Mouse (Mus musculus) liver, embryonic 16.5 days (tissue): ENCODE measurements at regions not wholly inside any gene's neighbourhood (a gene's known extent, or its start where the extent isn't known, plus 50 kb on each side); places are given as distances from the start of the nearest gene placed in this dataset.
"Not testable (repeated sequence)": the region's sequence is repeated elsewhere in the genome, so short reads cannot be mapped to it uniquely, and the experiment has no call there.

Experiments
- ATAC-seq: fragments of 200-750 bp; cut with Nextera tagmentation; 2 replicates; pipeline ENCODE4 v1.8.0; 2017; ENCODE audit warnings: low read depth, mild to moderate bottlenecking, moderate number of reproducible peaks, moderate library complexity
- H3K27ac ChIP-seq: fragments of 300-500 bp; sonication (generic); 2 replicates; pipeline ENCODE4 v1.5.1; 2014; ENCODE audit warnings: mild to moderate bottlenecking, low read length
- H3K27me3 ChIP-seq: fragments of 300-500 bp; sonication (generic); 2 replicates; pipeline ENCODE4 v1.6.1; 2014; ENCODE audit warnings: low read depth, low read length, mixed read lengths; ENCODE audit not compliant: control insufficient read depth, insufficient read depth
- H3K36me3 ChIP-seq: fragments of 300-500 bp; sonication (generic); 2 replicates; pipeline ENCODE4 v1.6.1; 2014; ENCODE audit warnings: mild to moderate bottlenecking; ENCODE audit not compliant: control insufficient read depth, insufficient read depth
- H3K4me1 ChIP-seq: fragments of 300-500 bp; sonication (generic); 2 replicates; pipeline ENCODE4 v1.6.1; 2014; ENCODE audit warnings: low read depth, low read length, mixed read lengths; ENCODE audit not compliant: control insufficient read depth
- H3K4me2 ChIP-seq: fragments of 300-500 bp; sonication (generic); 2 replicates; pipeline ENCODE4 v1.6.1; 2014; ENCODE audit warnings: low read depth, low read length, mixed read lengths
- H3K4me3 ChIP-seq: fragments of 300-500 bp; sonication (generic); 2 replicates; pipeline ENCODE4 v1.5.1; 2014; ENCODE audit warnings: low read depth, mild to moderate bottlenecking, low read length
- H3K9ac ChIP-seq: fragments of 300-500 bp; sonication (generic); 2 replicates; pipeline ENCODE4 v1.6.1; 2014; ENCODE audit warnings: low read depth, low read length
- H3K9me3 ChIP-seq: fragments of 300-500 bp; sonication (generic); replicated peaks from 2 replicates; pipeline ENCODE4 v1.6.1; 2016; ENCODE audit warnings: low read length; ENCODE audit not compliant: control insufficient read depth
- WGBS: fragments of 180-500 bp; shearing (Covaris S2); extraction: QIAGEN DNeasy Blood & Tissue Kit; methylation state at CpG from one replicate; pipeline ENCODE4 v1.1.7; 2014; ENCODE audit not compliant: insufficient replicate concordance; 5-methylcytosine and 5-hydroxymethylcytosine counted together

- H3K4me2 ChIP-seq, result no peak overlapping the region
- no peaks in the 10 kb centered on the region for H3K27me3 ChIP-seq
- H3K36me3 ChIP-seq, result no peaks in the 10 kb centered on the region
- H3K4me3 ChIP-seq, result no peak overlapping the region
- no peak for ATAC-seq
- no peaks in the 10 kb centered on the region for H3K9me3 ChIP-seq
- WGBS, result 55% methylated on average over 2 of the region's 2 CpGs
- H3K4me1 ChIP-seq, result no peaks in the 10 kb centered on the region
- H3K27ac ChIP-seq, result no peak overlapping the region
- no peak overlapping the region for H3K9ac ChIP-seq
These were observed 922.5 kb downstream of the Robo1 start for GRCm38 (mm10) chr16:73230599-73230998.

- Histone ChIP-seq H3K27me3 (no peaks in the 10 kb centered on the region), H3K36me3 (no peaks in the 10 kb centered on the region), H3K4me2 (no peak overlapping the region), H3K9ac (no peak overlapping the region), H3K27ac (no peak overlapping the region), H3K9me3 (no peaks in the 10 kb centered on the region), H3K4me3 (no peak overlapping the region), H3K4me1 (no peaks in the 10 kb centered on the region)
- 69% methylated on average over 4 of the region's 4 CpGs for WGBS
- no peak for ATAC-seq
These were observed 909.4 kb downstream of the Robo1 start for GRCm38 (mm10) chr16:73217555-73217954.

- no peak for ATAC-seq
- WGBS, result 76% methylated on average over 11 of the region's 11 CpGs
- Histone ChIP-seq H3K27ac (no peak overlapping the region), H3K9ac (no peak overlapping the region), H3K9me3 (no peaks in the 10 kb centered on the region), H3K4me1 (no peaks in the 10 kb centered on the region), H3K4me2 (no peak overlapping the region), H3K36me3 (no peaks in the 10 kb centered on the region), H3K4me3 (no peak overlapping the region), H3K27me3 (no peaks in the 10 kb centered on the region)
These were observed 895.4 kb downstream of the Robo1 start for GRCm38 (mm10) chr16:73203542-73203941.

- Histone ChIP-seq H3K27ac (no peak overlapping the region), H3K4me1 (no peaks in the 10 kb centered on the region), H3K9me3 (no peaks in the 10 kb centered on the region), H3K9ac (no peak overlapping the region), H3K27me3 (no peaks in the 10 kb centered on the region), H3K4me3 (no peak overlapping the region), H3K36me3 (no peaks in the 10 kb centered on the region), H3K4me2 (no peak overlapping the region)
- WGBS, result 50% methylated on average over 3 of the region's 3 CpGs
- ATAC-seq, result no peak
These were observed 892.9 kb downstream of the Robo1 start for GRCm38 (mm10) chr16:73200991-73201390.

- Histone ChIP-seq H3K9ac (no peak overlapping the region), H3K27me3 (no peaks in the 10 kb centered on the region), H3K4me2 (no peak overlapping the region), H3K4me1 (no peaks in the 10 kb centered on the region), H3K36me3 (no peaks in the 10 kb centered on the region), H3K4me3 (no peak overlapping the region), H3K9me3 (no peaks in the 10 kb centered on the region), H3K27ac (no peak overlapping the region)
- 55% methylated on average over 5 of the region's 5 CpGs for WGBS
- ATAC-seq, result no peak
These were observed 874.7 kb downstream of the Robo1 start for GRCm38 (mm10) chr16:73182776-73183175.

- Histone ChIP-seq H3K9ac (no peak overlapping the region), H3K36me3 (no peaks in the 10 kb centered on the region), H3K4me1 (no peaks in the 10 kb centered on the region), H3K27me3 (no peaks in the 10 kb centered on the region), H3K9me3 (no peaks in the 10 kb centered on the region), H3K4me3 (no peak overlapping the region), H3K4me2 (no peak overlapping the region), H3K27ac (no peak overlapping the region)
- WGBS, result 76% methylated on average over 7 of the region's 7 CpGs
- ATAC-seq, result no peak
These were observed 874.2 kb downstream of the Robo1 start for GRCm38 (mm10) chr16:73182258-73182657.

- 25% methylated on average over 2 of the region's 2 CpGs for WGBS
These were observed 847.3 kb downstream of the Robo1 start for GRCm38 (mm10) chr16:73155447-73155846.

GRCm38 (mm10) chr16:73127927-73128326 lies 819.8 kb downstream of the Robo1 start:
- H3K27me3 ChIP-seq, H3K4me1 ChIP-seq, H3K4me3 ChIP-seq, H3K4me2 ChIP-seq, H3K9me3 ChIP-seq, H3K27ac ChIP-seq, H3K36me3 ChIP-seq, H3K9ac ChIP-seq, ATAC-seq: not testable (repeated sequence)
- WGBS, result 80% methylated on average over 1 of the region's 1 CpGs

More at GRCm38 (mm10) chr16:73155447-73155846, 847.3 kb downstream of the Robo1 start:
- H3K36me3 ChIP-seq, result no peaks in the 10 kb centered on the region
- H3K4me3 ChIP-seq, result no peak overlapping the region
- H3K4me1 ChIP-seq, result no peaks in the 10 kb centered on the region
- no peaks in the 10 kb centered on the region for H3K27me3 ChIP-seq
- no peaks in the 10 kb centered on the region for H3K9me3 ChIP-seq
- H3K27ac ChIP-seq, result no peak overlapping the region
- ATAC-seq, result no peak
- H3K9ac ChIP-seq, result no peak overlapping the region
- no peak overlapping the region for H3K4me2 ChIP-seq

GRCm38 (mm10) chr16:73120568-73120967 lies 812.5 kb downstream of the Robo1 start:
- no peak overlapping the region for H3K4me3 ChIP-seq
- no peaks in the 10 kb centered on the region for H3K9me3 ChIP-seq
- H3K27me3 ChIP-seq, result no peaks in the 10 kb centered on the region
- ATAC-seq, result no peak
- no peak overlapping the region for H3K27ac ChIP-seq
- H3K4me2 ChIP-seq, result no peak overlapping the region
- no peak overlapping the region for H3K9ac ChIP-seq
- no peaks in the 10 kb centered on the region for H3K4me1 ChIP-seq
- no peaks in the 10 kb centered on the region for H3K36me3 ChIP-seq

- 45% methylated on average over 2 of the region's 2 CpGs for WGBS
- ATAC-seq, result no peak
- no peaks in the 10 kb centered on the region for H3K4me1 ChIP-seq
- H3K27me3 ChIP-seq, result no peaks in the 10 kb centered on the region
- H3K9me3 ChIP-seq, result no peaks in the 10 kb centered on the region
- H3K4me3 ChIP-seq, result no peak overlapping the region
- H3K27ac ChIP-seq, result no peak overlapping the region
- no peak overlapping the region for H3K4me2 ChIP-seq
- H3K36me3 ChIP-seq, result no peaks in the 10 kb centered on the region
- no peak overlapping the region for H3K9ac ChIP-seq
These were observed 809.2 kb downstream of the Robo1 start for GRCm38 (mm10) chr16:73117338-73117737.
